Mouse (Mus musculus): Measurements from ENCODE around the gene Fbxw10.

Fbxw10 gene

GRCm38 (mm10) chr11:62909720-62910306, 62.9 kb downstream of the Fbxw10 start:
- DNase-seq (ENCODE audit: low read depth) = peak; percentile 35

GRCm38 (mm10) chr11:62911362-62911761, 64.5 kb downstream of the Fbxw10 start:
- no peak for DNase-seq (ENCODE audit: low read depth)

- DNase-seq (ENCODE audit: low read depth) = no peak
Observed at GRCm38 (mm10) chr11:62913141-62913540, 66.3 kb downstream of the Fbxw10 start.

GRCm38 (mm10) chr11:62914532-62914931, 67.7 kb downstream of the Fbxw10 start:
- DNase-seq (ENCODE audit: low read depth) = peak; percentile 8

GRCm38 (mm10) chr11:62915486-62915885, 68.6 kb downstream of the Fbxw10 start:
- no peak for DNase-seq (ENCODE audit: low read depth)

GRCm38 (mm10) chr11:62916765-62917164, 69.9 kb downstream of the Fbxw10 start:
- DNase-seq (ENCODE audit: low read depth) = no peak

- DNase-seq (ENCODE audit: low read depth) = no peak
Observed at GRCm38 (mm10) chr11:62919946-62920742, 73.3 kb downstream of the Fbxw10 start.

GRCm38 (mm10) chr11:62920743-62921050, 73.8 kb downstream of the Fbxw10 start:
- DNase-seq (ENCODE audit: low read depth) = no peak

- DNase-seq (ENCODE audit: low read depth) = peak; percentile 51
Observed at GRCm38 (mm10) chr11:62921052-62921977, 74.4 kb downstream of the Fbxw10 start.

- no peak for DNase-seq (ENCODE audit: low read depth)
Observed at GRCm38 (mm10) chr11:62924091-62924761, 77.4 kb downstream of the Fbxw10 start.
